Mouse (Mus musculus) adrenal gland, postnatal 25 days (tissue): ENCODE results near the gene Lrmda. TPM values are rescaled to one million over a fixed set of nuclear protein-coding genes. Genes with fewer than 3 reads are reported as not detected.

Experiments used
- DNase-seq: peaks from one replicate; pipeline ENCODE4 v3.0.0; 2021; ENCODE audit warnings: mixed read lengths
- total RNA-seq: library from RNA; stranded (reverse); gene quantifications from 2 replicates; pipeline ENCODE4 v1.2.3, GENCODE M21; 2021

Lrmda gene
- total RNA-seq, 1 experiment from 2014 or later = 5.6 TPM

GRCm38 (mm10) chr14:22156991-22157390, 137.5 kb downstream of the Lrmda start:
- DNase-seq = no peak

DNA sequence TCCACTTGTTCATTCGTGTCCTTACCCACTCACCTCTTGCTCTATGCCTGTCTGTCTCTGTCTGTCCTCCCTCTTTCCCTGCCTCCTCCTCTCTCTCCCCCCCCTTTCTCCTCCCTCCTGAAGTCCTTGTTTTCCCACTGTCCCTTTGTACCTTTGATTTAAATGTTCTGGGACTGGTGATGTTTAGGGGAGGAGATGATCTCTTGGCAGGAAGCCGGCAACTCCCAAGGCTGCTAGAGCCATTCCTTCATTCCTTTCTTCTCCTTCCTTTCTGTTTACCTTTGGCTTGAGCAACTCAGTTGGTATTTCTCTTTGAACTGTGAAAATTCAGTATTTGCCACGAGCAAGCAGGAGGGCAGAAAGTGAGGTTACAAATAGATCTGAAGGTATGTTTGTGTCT, 141.9 kb downstream of the Lrmda start:
- DNase-seq = peak; percentile 16

- DNase-seq = no peak
Observed at GRCm38 (mm10) chr14:22167285-22167684, 147.8 kb downstream of the Lrmda start.

GRCm38 (mm10) chr14:22168077-22168794, 148.7 kb downstream of the Lrmda start:
- no peak for DNase-seq

GRCm38 (mm10) chr14:22168795-22169568, 149.5 kb downstream of the Lrmda start:
- DNase-seq = no peak

DNA sequence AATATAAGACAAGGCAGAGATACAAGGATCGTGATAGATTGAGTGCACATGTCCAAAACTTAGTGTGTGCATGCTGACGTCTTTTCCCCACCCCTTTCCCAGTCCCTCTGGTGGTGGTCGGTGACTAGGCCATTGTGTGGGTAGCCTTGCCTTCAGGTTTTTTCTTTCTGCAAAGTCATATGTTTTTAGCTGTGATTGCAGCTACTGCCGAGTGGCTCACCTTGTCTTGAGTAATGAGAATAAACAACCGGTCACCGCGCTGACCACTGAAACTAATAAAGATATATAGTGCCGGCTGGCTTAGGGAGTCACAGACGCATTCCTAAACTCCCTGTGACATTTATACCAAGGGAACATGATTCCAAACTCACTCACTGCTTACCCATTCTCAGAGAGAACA, 155.2 kb downstream of the Lrmda start:
- no peak for DNase-seq

GRCm38 (mm10) chr14:22179761-22180160, 160.2 kb downstream of the Lrmda start:
- DNase-seq = no peak

GRCm38 (mm10) chr14:22181508-22181907, 162.0 kb downstream of the Lrmda start:
- no peak for DNase-seq

DNA sequence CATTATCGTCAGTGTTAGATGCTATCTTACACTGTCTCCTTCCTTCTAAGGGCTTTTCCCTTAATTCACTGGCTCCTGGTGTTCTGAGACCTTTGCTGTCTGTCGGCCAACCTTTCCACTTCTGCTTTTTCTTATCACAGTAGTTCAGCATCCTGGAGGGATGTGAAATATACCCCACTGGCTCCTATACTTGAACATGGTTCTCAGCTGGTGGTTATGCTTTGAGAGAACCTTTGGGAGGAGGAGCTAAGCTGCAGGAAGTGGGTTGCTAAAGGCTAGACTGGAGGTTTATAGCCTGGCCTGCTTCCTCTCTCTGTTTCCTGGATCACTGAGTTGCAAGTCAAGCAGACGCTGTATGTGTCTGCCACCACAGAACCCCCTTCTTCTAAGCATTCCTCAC, 163.7 kb downstream of the Lrmda start:
- DNase-seq = no peak

DNA sequence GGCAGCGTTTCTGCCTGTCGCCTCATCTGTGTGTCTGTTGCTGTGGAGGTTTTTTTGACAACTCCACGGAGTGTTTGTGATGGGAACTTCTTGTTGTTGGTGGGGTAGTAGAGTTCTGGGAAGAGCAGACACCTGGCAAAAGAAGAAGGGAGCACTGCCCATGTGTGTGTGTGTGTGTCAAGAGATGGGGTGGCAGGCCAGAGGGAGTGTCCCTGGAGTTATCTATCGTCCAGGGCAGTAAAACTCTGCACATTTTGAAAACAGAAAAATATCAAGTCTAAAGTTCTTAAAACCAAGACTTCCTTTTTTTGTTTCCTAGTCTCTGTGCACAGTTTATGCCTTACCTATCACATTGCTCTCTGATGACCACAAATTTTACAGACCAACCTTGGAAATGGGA, 165.9 kb downstream of the Lrmda start:
- no peak for DNase-seq

DNA sequence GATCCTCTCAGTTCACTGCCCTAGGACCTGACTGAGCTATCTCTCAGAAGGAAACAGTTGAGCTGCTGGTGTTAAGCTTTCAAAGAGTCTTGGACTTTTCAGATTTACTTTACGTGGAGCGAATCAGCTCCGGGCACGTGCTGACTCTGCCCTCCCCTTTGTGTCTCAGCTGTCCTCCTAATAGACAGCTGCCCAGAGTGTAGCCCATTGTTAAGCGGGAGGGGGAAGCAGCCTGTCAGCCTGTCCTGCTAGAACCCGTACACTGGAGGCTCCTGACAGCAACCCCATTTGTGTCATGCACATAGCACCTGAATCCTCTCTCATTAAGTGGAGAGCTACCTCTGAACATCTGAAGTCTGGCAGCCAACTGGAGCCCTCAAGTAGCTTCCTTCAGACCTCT, 170.6 kb downstream of the Lrmda start:
- no peak for DNase-seq

GRCm38 (mm10) chr14:22192185-22192584, 172.7 kb downstream of the Lrmda start:
- no peak for DNase-seq

DNA sequence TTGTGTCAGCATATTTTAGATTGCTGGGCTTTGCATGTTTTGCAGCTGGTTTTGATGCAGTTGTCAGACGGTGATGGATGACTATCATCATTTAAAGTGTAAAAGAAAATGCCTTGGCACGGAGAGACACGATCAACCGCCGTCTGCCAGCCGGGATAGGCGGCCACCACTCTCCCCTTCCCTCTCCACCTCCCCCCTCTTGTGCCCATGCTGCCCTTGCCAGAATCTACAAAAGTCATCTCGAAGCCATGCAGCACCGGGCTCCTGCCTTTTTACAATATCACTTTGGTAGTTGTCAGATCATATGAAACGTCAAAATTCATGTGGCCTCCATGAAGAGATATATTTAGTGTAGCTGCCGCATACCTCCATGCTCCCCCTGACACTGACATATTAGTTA, 178.5 kb downstream of the Lrmda start:
- no peak for DNase-seq

DNA sequence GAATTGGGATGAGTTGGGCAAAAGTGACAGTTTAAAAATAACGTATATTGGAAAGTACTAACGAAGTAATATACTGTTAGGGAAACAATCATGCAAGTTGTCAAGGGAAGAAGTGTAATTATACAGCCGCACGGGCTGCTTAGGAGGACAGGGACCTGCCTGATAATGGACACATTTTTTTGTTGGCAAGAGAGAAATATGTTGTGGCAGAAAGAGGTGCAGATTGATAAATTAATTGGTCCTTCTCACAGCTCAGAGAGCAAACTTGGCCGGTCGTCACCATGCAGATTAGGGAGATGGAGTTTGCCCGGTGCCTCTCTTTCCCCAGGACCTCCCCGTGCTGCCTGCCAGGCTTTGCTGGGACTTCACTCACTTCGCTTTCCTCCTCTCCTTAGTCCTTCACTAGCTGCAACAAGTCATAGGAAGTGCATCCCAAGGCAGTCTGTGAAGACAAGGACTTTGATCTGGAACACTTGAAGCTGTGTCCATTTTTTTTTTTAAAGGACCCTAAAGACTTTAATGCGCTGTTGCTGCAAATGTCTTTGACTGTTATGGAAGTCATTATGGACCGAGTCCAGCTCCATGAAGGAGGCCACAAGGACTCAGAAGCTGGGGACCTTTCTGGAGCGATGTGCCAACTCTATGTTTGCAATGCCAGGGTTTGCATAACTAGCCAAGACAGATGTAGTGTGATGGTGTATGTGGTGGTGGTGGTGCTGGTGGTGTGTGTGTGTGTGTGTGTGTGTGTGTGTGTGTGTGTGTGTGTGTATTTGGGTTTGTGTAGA, 179.3 kb downstream of the Lrmda start:
- DNase-seq = no peak

- DNase-seq = no peak
Observed at GRCm38 (mm10) chr14:22201667-22202066, 182.2 kb downstream of the Lrmda start.

GRCm38 (mm10) chr14:22210601-22211000, 191.1 kb downstream of the Lrmda start:
- no peak for DNase-seq

- no peak for DNase-seq
Observed at GRCm38 (mm10) chr14:22218183-22218582, 198.7 kb downstream of the Lrmda start.

DNA sequence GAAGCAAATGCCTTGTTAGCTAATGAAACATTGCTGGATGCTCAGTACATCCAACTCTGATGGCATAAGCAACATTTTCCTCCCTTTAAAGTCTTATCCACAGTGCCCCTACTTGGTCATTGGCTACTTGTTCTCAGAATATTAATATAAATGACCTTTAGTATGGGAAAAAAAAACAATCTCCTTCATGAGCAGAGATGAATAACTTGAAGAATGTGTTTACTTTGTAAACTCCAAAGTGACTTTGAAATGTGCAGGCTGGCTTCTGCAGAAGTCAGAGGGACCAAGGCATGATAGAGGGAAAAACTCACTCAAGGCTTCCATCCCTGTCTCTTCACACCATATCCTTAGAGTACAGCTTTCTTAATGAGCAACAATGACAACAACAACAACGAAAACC, 202.5 kb downstream of the Lrmda start:
- no peak for DNase-seq

- DNase-seq = no peak
Observed at GRCm38 (mm10) chr14:22222574-22222973, 203.1 kb downstream of the Lrmda start.

DNA sequence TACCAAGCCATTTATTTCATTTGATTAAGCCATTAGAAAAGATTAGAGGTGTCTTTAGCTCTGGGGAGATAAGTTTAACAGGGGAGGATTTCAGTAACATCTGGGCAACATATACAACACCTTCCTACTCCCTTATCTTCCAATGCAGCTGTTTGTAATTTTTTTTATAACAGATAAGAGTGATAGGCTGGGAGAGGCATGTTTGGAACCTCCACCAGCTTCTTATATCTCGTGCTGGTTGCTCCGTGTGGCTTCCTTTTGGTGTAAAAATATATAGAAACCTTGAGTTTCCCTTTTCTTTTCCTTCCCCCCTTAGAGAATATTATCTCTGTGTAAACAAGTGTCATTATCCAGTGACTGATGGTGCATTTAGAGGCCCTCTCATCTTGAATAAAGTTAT, 206.7 kb downstream of the Lrmda start:
- no peak for DNase-seq

DNA sequence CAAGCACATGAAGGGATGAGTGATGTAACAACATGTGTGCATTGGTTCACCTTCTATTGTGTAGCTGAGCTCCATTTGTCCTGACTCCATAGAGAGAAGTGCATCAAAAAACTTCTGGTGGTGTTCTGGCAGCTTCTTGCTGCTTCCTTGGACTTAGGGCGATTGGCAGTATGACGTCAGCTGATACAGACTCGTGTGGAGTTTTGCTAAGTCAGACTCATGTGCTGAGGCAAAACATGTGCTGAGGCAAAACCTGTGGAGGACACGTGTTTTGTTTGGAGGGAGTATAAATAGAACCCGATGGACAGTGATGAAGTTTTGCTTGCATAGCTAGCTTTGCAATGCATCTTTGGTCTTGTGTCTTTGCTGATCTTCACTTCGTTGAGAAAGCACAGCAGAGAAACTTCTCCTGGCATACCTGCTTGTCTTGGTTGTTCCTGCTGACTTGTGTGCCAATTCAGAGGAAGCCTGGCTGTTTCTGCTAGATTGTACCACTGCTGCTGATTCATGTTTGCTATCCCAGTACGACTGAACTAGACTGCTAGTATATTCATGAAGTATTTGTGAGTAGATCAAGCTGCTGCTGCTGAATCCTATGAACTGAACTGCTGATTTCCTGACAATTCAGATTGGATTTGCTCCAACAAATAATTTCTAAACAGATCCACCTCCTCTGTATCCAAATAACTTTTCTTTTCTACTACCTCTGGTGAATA, 208.9 kb downstream of the Lrmda start:
- DNase-seq = no peak

DNA sequence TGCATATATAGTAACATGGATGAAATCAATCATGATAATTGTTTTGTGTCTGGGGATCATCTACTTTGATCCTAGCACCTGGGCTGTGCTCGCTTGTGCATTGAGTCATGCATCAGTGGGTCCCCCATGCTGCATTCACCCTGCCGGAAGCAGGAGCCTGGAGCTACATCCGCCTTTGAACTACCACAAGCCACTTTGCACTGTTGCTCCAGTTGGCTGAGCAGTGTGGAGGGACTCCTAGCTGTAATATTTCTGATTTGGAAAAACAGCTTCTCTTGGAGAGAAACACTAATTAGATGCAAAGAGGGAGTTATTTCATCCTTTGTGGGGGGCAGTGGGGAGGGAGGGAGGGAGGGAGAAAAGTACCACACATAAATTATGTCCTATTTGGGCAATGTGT, 220.8 kb downstream of the Lrmda start:
- no peak for DNase-seq
